Mouse (Mus musculus): ENCODE measurements around the gene Basp1.

- TF ChIP-seq EP300 (IDR thresholded peaks at IDR 0.05; ENCODE audit: insufficient read depth, low read depth, low read length): no peak
- no peak for TF ChIP-seq CTCF (IDR thresholded peaks at IDR 0.05; ENCODE audit: low read depth, low read length)
Measured at GRCm38 (mm10) chr15:25432341-25432740, 18.8 kb upstream of the Basp1 start.
